Mouse (Mus musculus) small intestine, adult 2 months (tissue): Measurements from ENCODE around the gene Npas3. TPM values are rescaled to one million over a fixed set of nuclear protein-coding genes. Genes with fewer than 3 reads are reported as not detected.

Experiments used
- H3K27ac ChIP-seq: fragments of 200-500 bp; 2 replicates; pipeline ENCODE4 v1.5.1; 2012; ENCODE audit warnings: low read depth, low read length, control low read depth, inconsistent platforms; ENCODE audit not compliant: insufficient read depth
- H3K27me3 ChIP-seq: fragments of 200-500 bp; 2 replicates; pipeline ENCODE4 v1.6.1; 2012; ENCODE audit warnings: mild to moderate bottlenecking, moderate library complexity, low read length, inconsistent platforms; ENCODE audit not compliant: control insufficient read depth, insufficient read depth
- H3K36me3 ChIP-seq: fragments of 200-500 bp; 2 replicates; pipeline ENCODE4 v1.6.1; 2012; ENCODE audit warnings: mild to moderate bottlenecking, low read length, control low read depth, inconsistent platforms; ENCODE audit not compliant: control insufficient read depth, insufficient read depth
- H3K4me1 ChIP-seq: fragments of 200-500 bp; 2 replicates; pipeline ENCODE4 v1.6.1; 2012; ENCODE audit warnings: low read length, inconsistent platforms, mixed read lengths; ENCODE audit not compliant: control insufficient read depth, insufficient read depth, insufficient read length
- H3K4me3 ChIP-seq: fragments of 200-500 bp; 2 replicates; pipeline ENCODE4 v1.5.1; 2012; ENCODE audit warnings: low read depth, mild to moderate bottlenecking, control low read depth, inconsistent platforms, low read length, moderate library complexity
- CTCF ChIP-seq: fragments of 200-500 bp; IDR thresholded peaks from 2 replicates; pipeline ENCODE4 v1.5.1; 2012; ENCODE audit warnings: low read depth, mild to moderate bottlenecking, control low read depth, inconsistent platforms, low read length, moderate library complexity, mixed read lengths; ENCODE audit not compliant: insufficient replicate concordance, insufficient read length; ENCODE audit errors: extremely low read depth
- POLR2A ChIP-seq: fragments of 200-500 bp; IDR thresholded peaks from 2 replicates; pipeline ENCODE4 v1.6.1; 2012; ENCODE audit warnings: low read depth, mild to moderate bottlenecking, control low read depth, inconsistent platforms, low read length, moderate library complexity
- WGBS: fragments of 180-500 bp; shearing (Covaris S2); methylation state at CpG from one replicate; pipeline ENCODE4 v1.1.7; 2018; 5-methylcytosine and 5-hydroxymethylcytosine counted together
- polyA plus RNA-seq: library from polyadenylated mRNA; depleted of rRNA; stranded (reverse); fragments of >200 nt; gene quantifications from 2 replicates; pipeline ENCODE4 v1.2.3, GENCODE M21; 2012

Gene Npas3
- polyA plus RNA-seq, 1 experiment = 0.13 TPM

DNA sequence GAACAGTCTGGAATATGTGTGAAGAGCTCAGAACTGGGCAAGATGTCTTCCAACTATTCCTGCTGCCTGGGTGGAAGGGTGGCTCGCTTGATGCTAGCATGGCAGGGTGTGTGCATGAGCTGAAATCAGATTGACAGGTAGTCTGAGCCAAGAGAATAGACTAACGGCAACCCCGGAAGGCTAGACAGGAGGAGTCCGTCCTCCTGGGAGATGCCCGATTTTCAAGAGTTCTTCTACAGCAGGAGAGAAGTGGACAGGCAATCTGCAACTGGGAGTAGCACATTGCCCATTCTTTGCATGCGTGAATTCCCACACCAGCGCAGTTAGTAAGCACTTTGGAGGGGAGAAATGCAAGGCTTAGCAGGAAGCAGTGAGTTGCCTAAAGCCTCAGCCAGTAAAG, 372.8 kb downstream of the Npas3 start:
- Histone ChIP-seq H3K4me3 (no peak overlapping the region), H3K4me1 (no peaks in the 10 kb centered on the region), H3K27ac (no peak overlapping the region), H3K36me3 (no peaks in the 10 kb centered on the region), H3K27me3 (no peaks in the 10 kb centered on the region)
- TF ChIP-seq CTCF = no peak
- TF ChIP-seq POLR2A = no peak
- 83% methylated on average over 7 of the region's 7 CpGs for WGBS

DNA sequence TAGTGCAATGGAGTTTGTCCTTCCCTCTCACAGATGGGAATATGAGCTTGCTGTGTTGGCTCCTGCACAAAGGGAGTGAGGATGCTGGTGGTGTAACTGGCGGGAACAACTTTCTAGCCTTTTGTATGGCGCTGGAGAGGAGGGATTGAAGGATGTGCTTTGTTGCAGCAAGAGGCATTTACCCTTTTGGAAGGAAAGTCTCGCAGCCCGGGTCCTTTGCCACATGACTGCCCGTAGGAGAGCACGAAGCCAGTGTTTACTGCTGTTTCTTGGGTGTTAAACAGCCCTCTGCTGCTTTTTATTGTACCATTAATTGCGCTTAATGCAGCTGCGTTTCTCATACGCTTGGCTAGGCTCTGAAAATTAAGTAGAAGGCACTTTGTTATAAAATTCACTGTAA, 375.3 kb downstream of the Npas3 start:
- TF ChIP-seq CTCF (no peak), POLR2A (no peak)

DNA sequence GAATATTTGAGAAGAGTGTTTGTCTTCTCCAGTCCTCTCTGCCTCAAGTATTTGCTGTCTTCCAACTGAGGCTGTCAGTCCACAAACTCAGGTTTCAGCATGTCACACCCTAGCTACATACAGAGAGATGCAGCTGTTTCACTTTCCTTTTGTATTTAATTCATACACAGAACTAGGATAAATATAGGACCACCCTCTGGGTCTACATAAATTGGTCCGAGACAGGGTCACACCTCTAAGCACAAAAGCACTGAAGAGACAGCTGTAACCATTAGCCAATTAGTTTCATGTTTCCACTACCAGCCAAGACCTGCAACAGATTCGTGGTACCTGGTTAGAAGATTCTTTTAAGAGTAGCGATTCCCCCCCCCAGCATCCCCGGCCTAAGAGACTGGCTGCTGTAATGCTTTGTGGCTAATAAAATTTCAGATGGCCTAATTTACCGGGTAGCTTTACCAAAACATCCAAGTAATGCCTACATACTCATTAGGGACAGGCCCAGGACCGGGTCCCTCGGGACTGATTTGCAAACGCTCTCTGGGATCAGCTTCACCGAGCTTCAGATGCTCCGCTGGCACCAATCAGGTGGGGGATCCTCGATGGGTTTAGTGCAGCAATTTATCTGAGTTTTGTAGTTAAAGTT, 376.0 kb downstream of the Npas3 start:
- H3K4me3 ChIP-seq = no peak overlapping the region
- no peaks in the 10 kb centered on the region for H3K4me1 ChIP-seq
- no peaks in the 10 kb centered on the region for H3K27me3 ChIP-seq
- no peak for TF ChIP-seq CTCF
- TF ChIP-seq POLR2A = no peak
- H3K36me3 ChIP-seq = no peaks in the 10 kb centered on the region
- 82% methylated on average over 11 of the region's 11 CpGs for WGBS
- H3K27ac ChIP-seq = no peak overlapping the region

More for the DNA sequence above, 375.3 kb downstream of the Npas3 start:
- Histone ChIP-seq H3K27ac (no peak overlapping the region), H3K36me3 (no peaks in the 10 kb centered on the region), H3K27me3 (no peaks in the 10 kb centered on the region), H3K4me1 (no peaks in the 10 kb centered on the region), H3K4me3 (no peak overlapping the region)
- WGBS = 70% methylated on average over 9 of the region's 9 CpGs

DNA sequence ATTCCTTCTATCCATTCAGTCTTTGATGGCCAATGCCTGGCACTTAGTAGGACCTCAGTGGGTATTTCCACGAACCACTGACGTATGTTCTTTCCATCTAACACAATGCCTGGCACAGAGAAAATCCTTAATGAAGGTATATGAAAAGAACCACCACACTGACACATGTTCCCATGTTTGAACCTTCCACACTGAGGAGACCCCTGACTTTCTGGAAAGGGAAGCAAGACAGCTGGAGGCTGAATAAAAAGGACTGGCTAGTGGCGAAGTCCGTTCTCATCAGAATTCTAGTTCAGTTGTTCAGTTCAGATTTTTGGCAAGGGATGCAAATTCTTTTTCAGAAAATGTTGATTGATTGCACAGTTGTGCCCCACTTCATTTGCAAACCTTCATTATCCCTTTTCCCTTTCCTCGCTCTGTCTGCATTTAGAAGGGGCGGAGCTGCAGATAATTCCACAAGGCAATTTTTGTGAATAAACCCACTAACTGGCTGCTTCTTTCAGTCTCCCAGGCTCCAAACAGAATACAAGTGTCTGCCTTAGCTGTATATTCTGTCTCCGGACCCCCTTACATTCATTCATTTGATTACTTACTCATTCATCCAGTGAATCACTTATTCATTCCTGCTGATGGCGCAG, 381.1 kb downstream of the Npas3 start:
- Histone ChIP-seq H3K27ac (no peak overlapping the region), H3K36me3 (no peaks in the 10 kb centered on the region), H3K27me3 (no peaks in the 10 kb centered on the region), H3K4me1 (no peaks in the 10 kb centered on the region), H3K4me3 (no peak overlapping the region)
- no peak for TF ChIP-seq CTCF
- TF ChIP-seq POLR2A = no peak
- WGBS = 85% methylated on average over 8 of the region's 8 CpGs

DNA sequence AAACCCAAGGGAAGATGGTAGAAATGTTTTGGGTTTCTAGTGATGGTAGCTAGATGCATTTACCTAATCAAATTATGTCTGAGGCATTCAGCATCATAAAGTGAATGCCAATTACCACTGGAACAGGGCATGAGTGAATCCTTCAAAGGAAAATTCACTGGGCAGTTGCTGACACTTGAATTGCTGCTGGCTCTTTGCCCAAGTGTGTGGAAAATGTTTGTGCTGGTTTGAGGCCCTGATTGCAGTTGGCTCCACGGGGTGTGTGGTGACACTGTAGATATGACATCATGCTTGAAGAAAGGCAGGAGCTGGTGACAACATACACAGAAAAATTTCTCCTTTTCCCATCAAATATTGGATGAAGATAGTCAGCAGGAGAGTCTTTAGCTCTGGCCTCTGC, 382.1 kb downstream of the Npas3 start:
- WGBS = 9% methylated on average over 1 of the region's 1 CpGs
- no peak overlapping the region for H3K27ac ChIP-seq
- TF ChIP-seq CTCF (no peak), POLR2A (no peak)
- H3K36me3 ChIP-seq = no peaks in the 10 kb centered on the region
- H3K4me1 ChIP-seq = no peaks in the 10 kb centered on the region
- no peaks in the 10 kb centered on the region for H3K27me3 ChIP-seq
- no peak overlapping the region for H3K4me3 ChIP-seq

DNA sequence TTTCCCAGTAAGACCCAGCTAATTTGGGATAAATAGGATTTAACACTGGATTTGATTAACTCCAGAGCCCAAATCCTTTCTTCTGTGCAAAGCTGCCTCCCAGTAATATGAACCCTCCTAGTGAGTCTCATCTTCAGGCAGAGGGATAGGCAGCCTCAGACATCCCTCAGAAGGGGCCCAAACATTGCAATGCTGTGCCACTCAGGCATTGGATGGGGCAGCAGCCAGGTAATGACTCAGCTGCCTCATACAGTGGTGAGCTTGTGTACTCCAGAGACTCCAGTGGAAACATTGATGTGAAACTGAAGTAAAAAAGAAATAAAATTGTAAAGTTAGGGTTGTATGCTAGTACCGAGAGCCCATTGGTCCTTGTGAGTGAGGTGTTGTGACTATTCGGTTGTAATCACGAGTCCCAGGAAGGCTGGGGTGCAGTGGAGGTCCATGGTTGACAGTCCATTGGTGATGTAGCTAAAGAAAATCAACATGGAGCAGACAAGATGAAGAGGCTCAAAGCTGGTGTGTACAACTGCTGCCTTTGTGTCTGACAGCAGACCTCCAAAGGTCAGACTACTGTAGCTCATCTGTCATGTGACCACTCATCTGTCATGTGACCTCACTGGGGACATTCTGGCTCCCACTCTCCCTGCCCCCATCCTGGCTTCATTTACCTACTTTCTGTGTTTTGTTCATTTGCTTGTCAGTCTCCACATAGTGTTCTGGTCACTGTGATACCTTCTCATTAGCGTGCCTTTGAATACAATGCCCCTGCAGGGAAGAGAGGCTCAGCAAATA, 383.0 kb downstream of the Npas3 start:
- TF ChIP-seq CTCF (no peak), POLR2A (no peak)
- H3K27ac ChIP-seq = no peak overlapping the region
- 88% methylated on average over 4 of the region's 4 CpGs for WGBS

DNA sequence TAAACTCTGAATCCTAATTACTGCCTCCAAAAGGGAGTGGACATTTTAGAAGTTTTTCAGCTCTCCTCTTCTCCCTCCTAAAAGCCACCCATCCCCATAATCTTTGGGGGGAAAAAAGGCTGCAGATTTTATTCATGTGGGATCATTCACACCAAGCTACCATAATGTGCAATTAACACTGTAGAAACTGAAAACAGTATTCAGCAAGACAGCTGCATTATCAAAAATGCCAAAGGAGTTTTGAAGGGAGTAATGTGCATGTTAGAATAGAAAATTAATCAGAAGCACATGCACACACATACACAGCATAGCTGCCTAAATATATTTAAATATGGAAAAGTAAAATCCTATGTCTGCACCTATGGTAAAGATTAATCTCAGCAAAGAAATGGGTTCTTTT, 390.1 kb downstream of the Npas3 start:
- Histone ChIP-seq H3K4me1 (no peaks in the 10 kb centered on the region), H3K27me3 (no peaks in the 10 kb centered on the region), H3K36me3 (no peaks in the 10 kb centered on the region), H3K4me3 (no peak overlapping the region), H3K27ac (no peak overlapping the region)
- no peak for TF ChIP-seq CTCF
- no peak for TF ChIP-seq POLR2A

More for the DNA sequence above, 383.0 kb downstream of the Npas3 start:
- H3K4me1 ChIP-seq = no peaks in the 10 kb centered on the region
- H3K4me3 ChIP-seq = no peak overlapping the region
- no peaks in the 10 kb centered on the region for H3K27me3 ChIP-seq
- no peaks in the 10 kb centered on the region for H3K36me3 ChIP-seq
